Mouse (Mus musculus): ENCODE results near the gene Prr12. TPM values are rescaled to one million over a fixed set of nuclear protein-coding genes. Genes with fewer than 3 reads are reported as not detected.

Prr12 gene
- polyA plus RNA-seq, 1 experiment from 2014 or later, result 18.9 TPM

- H3K9me3 ChIP-seq (ENCODE audit: control insufficient read depth, low read length), result no peaks in the 10 kb centered on the region
- ATAC-seq (ENCODE audit: low FRiP score, low TSS enrichment), result peak; percentile 32
- H3K4me3 ChIP-seq (ENCODE audit: low read length), result peak overlapping the region; percentile 93
- no peaks in the 10 kb centered on the region for H3K27me3 ChIP-seq (ENCODE audit: control insufficient read depth, insufficient read depth, low read length)
- H3K9ac ChIP-seq (ENCODE audit: low read depth, low read length), result peak overlapping the region; percentile 88; the same call in 1 of the 2 replicates
- peak overlapping the region; percentile 3; the same call in 1 of the 2 replicates for H3K27ac ChIP-seq (ENCODE audit: low read depth, low read length)
- H3K36me3 ChIP-seq (ENCODE audit: control insufficient read depth, insufficient read depth, low read length), result peaks cover 47% of the 10 kb centered on the region
- peaks cover 4% of the 10 kb centered on the region; the same call in 1 of the 2 replicates for H3K4me1 ChIP-seq (ENCODE audit: control insufficient read depth, insufficient read depth, low read length)
- 3% methylated on average over 16 of the region's 16 CpGs for WGBS
- peak overlapping the region; percentile 95 for H3K4me2 ChIP-seq (replicated peaks; ENCODE audit: low read depth, low read length)
These were observed 1.6 kb downstream of the Prr12 start for GRCm38 (mm10) chr7:45050945-45051600.

GRCm38 (mm10) chr7:45048923-45049657, 3.6 kb downstream of the Prr12 start:
- Histone ChIP-seq H3K4me2 (replicated peaks; ENCODE audit: low read depth, low read length) (no peak overlapping the region), H3K9ac (ENCODE audit: low read depth, low read length) (no peak overlapping the region), H3K27me3 (ENCODE audit: control insufficient read depth, insufficient read depth, low read length) (no peaks in the 10 kb centered on the region), H3K27ac (ENCODE audit: low read depth, low read length) (no peak overlapping the region), H3K4me1 (ENCODE audit: control insufficient read depth, insufficient read depth, low read length) (peaks cover 4% of the 10 kb centered on the region; the same call in 1 of the 2 replicates), H3K9me3 (ENCODE audit: control insufficient read depth, low read length) (no peaks in the 10 kb centered on the region), H3K36me3 (ENCODE audit: control insufficient read depth, insufficient read depth, low read length) (peaks cover 66% of the 10 kb centered on the region), H3K4me3 (ENCODE audit: low read length) (no peak overlapping the region)
- ATAC-seq (ENCODE audit: low FRiP score, low TSS enrichment), result no peak
- WGBS, result 88% methylated on average over 23 of the region's 23 CpGs

- peaks cover 4% of the 10 kb centered on the region; the same call in 1 of the 2 replicates for H3K4me1 ChIP-seq (ENCODE audit: control insufficient read depth, insufficient read depth, low read length)
- H3K27ac ChIP-seq (ENCODE audit: low read depth, low read length), result no peak overlapping the region
- WGBS, result 92% methylated on average over 38 of the region's 38 CpGs
- no peak overlapping the region for H3K4me3 ChIP-seq (ENCODE audit: low read length)
- ATAC-seq (ENCODE audit: low FRiP score, low TSS enrichment), result no peak
- no peak overlapping the region for H3K9ac ChIP-seq (ENCODE audit: low read depth, low read length)
- peaks cover 75% of the 10 kb centered on the region for H3K36me3 ChIP-seq (ENCODE audit: control insufficient read depth, insufficient read depth, low read length)
- no peak overlapping the region for H3K4me2 ChIP-seq (replicated peaks; ENCODE audit: low read depth, low read length)
- H3K27me3 ChIP-seq (ENCODE audit: control insufficient read depth, insufficient read depth, low read length), result no peaks in the 10 kb centered on the region
- H3K9me3 ChIP-seq (ENCODE audit: control insufficient read depth, low read length), result no peaks in the 10 kb centered on the region
These were observed 4.4 kb downstream of the Prr12 start for GRCm38 (mm10) chr7:45048001-45048890.

GRCm38 (mm10) chr7:45047491-45047890, 5.2 kb downstream of the Prr12 start:
- Histone ChIP-seq H3K4me3 (ENCODE audit: low read length) (no peak overlapping the region), H3K9me3 (ENCODE audit: control insufficient read depth, low read length) (no peaks in the 10 kb centered on the region), H3K4me2 (replicated peaks; ENCODE audit: low read depth, low read length) (no peak overlapping the region), H3K27me3 (ENCODE audit: control insufficient read depth, insufficient read depth, low read length) (no peaks in the 10 kb centered on the region), H3K4me1 (ENCODE audit: control insufficient read depth, insufficient read depth, low read length) (peaks cover 4% of the 10 kb centered on the region; the same call in 1 of the 2 replicates), H3K9ac (ENCODE audit: low read depth, low read length) (no peak overlapping the region), H3K36me3 (ENCODE audit: control insufficient read depth, insufficient read depth, low read length) (peaks cover 82% of the 10 kb centered on the region), H3K27ac (ENCODE audit: low read depth, low read length) (no peak overlapping the region)
- no peak for ATAC-seq (ENCODE audit: low FRiP score, low TSS enrichment)
- WGBS, result 98% methylated on average over 14 of the region's 14 CpGs

- no peak for ATAC-seq (ENCODE audit: low FRiP score, low TSS enrichment)
- H3K4me2 ChIP-seq (replicated peaks; ENCODE audit: low read depth, low read length), result no peak overlapping the region
- no peak overlapping the region for H3K27ac ChIP-seq (ENCODE audit: low read depth, low read length)
- H3K4me1 ChIP-seq (ENCODE audit: control insufficient read depth, insufficient read depth, low read length), result peaks cover 4% of the 10 kb centered on the region; the same call in 1 of the 2 replicates
- no peaks in the 10 kb centered on the region for H3K27me3 ChIP-seq (ENCODE audit: control insufficient read depth, insufficient read depth, low read length)
- no peak overlapping the region for H3K4me3 ChIP-seq (ENCODE audit: low read length)
- H3K9ac ChIP-seq (ENCODE audit: low read depth, low read length), result no peak overlapping the region
- H3K9me3 ChIP-seq (ENCODE audit: control insufficient read depth, low read length), result no peaks in the 10 kb centered on the region
- 95% methylated on average over 26 of the region's 26 CpGs for WGBS
- H3K36me3 ChIP-seq (ENCODE audit: control insufficient read depth, insufficient read depth, low read length), result peaks cover 88% of the 10 kb centered on the region
These were observed 5.8 kb downstream of the Prr12 start for GRCm38 (mm10) chr7:45046853-45047350.

- no peak overlapping the region for H3K4me3 ChIP-seq (ENCODE audit: low read length)
- ATAC-seq (ENCODE audit: low FRiP score, low TSS enrichment), result no peak
- H3K9me3 ChIP-seq (ENCODE audit: control insufficient read depth, low read length), result no peaks in the 10 kb centered on the region
- H3K4me2 ChIP-seq (replicated peaks; ENCODE audit: low read depth, low read length), result no peak overlapping the region
- H3K27me3 ChIP-seq (ENCODE audit: control insufficient read depth, insufficient read depth, low read length), result no peaks in the 10 kb centered on the region
- peaks cover 99% of the 10 kb centered on the region for H3K36me3 ChIP-seq (ENCODE audit: control insufficient read depth, insufficient read depth, low read length)
- no peak overlapping the region for H3K9ac ChIP-seq (ENCODE audit: low read depth, low read length)
- 0 out of 2 replicates have a peak, but pooled peaks cover 2% of the 10 kb centered on the region for H3K4me1 ChIP-seq (ENCODE audit: control insufficient read depth, insufficient read depth, low read length)
- WGBS, result 94% methylated on average over 22 of the region's 22 CpGs
- no peak overlapping the region for H3K27ac ChIP-seq (ENCODE audit: low read depth, low read length)
These were observed 6.9 kb downstream of the Prr12 start for GRCm38 (mm10) chr7:45045741-45046140.

- ATAC-seq (ENCODE audit: low FRiP score, low TSS enrichment), result no peak
- no peaks in the 10 kb centered on the region for H3K4me1 ChIP-seq (ENCODE audit: control insufficient read depth, insufficient read depth, low read length)
- WGBS, result 95% methylated on average over 14 of the region's 14 CpGs
- no peak overlapping the region for H3K9ac ChIP-seq (ENCODE audit: low read depth, low read length)
- H3K27ac ChIP-seq (ENCODE audit: low read depth, low read length), result no peak overlapping the region
- H3K36me3 ChIP-seq (ENCODE audit: control insufficient read depth, insufficient read depth, low read length), result peaks cover 97% of the 10 kb centered on the region
- H3K4me2 ChIP-seq (replicated peaks; ENCODE audit: low read depth, low read length), result no peak overlapping the region
- no peak overlapping the region for H3K4me3 ChIP-seq (ENCODE audit: low read length)
- no peaks in the 10 kb centered on the region for H3K27me3 ChIP-seq (ENCODE audit: control insufficient read depth, insufficient read depth, low read length)
- H3K9me3 ChIP-seq (ENCODE audit: control insufficient read depth, low read length), result no peaks in the 10 kb centered on the region
These were observed 9.4 kb downstream of the Prr12 start for GRCm38 (mm10) chr7:45043307-45043706.

GRCm38 (mm10) chr7:45040851-45041250, 11.8 kb downstream of the Prr12 start:
- WGBS, result 93% methylated on average over 9 of the region's 9 CpGs

More at GRCm38 (mm10) chr7:45040851-45041250, 11.8 kb downstream of the Prr12 start:
- ATAC-seq (ENCODE audit: low FRiP score, low TSS enrichment), result no peak
- H3K4me1 ChIP-seq (ENCODE audit: control insufficient read depth, insufficient read depth, low read length), result no peaks in the 10 kb centered on the region
- H3K27me3 ChIP-seq (ENCODE audit: control insufficient read depth, insufficient read depth, low read length), result no peaks in the 10 kb centered on the region
- no peak overlapping the region for H3K4me3 ChIP-seq (ENCODE audit: low read length)
- H3K9me3 ChIP-seq (ENCODE audit: control insufficient read depth, low read length), result no peaks in the 10 kb centered on the region
- peaks cover 97% of the 10 kb centered on the region for H3K36me3 ChIP-seq (ENCODE audit: control insufficient read depth, insufficient read depth, low read length)
- H3K27ac ChIP-seq (ENCODE audit: low read depth, low read length), result no peak overlapping the region
- H3K4me2 ChIP-seq (replicated peaks; ENCODE audit: low read depth, low read length), result no peak overlapping the region
- no peak overlapping the region for H3K9ac ChIP-seq (ENCODE audit: low read depth, low read length)

All from kidney, embryonic 14.5 days (tissue).